Mouse (Mus musculus): ENCODE measurements around the gene Tsr3. TPM values are rescaled to one million over a fixed set of nuclear protein-coding genes. Genes with fewer than 3 reads are reported as not detected.
"Not testable (repeated sequence)": the region's sequence is repeated elsewhere in the genome, so short reads cannot be mapped to it uniquely, and the experiment has no call there.

Gene Tsr3
- polyA plus RNA-seq (2017; shearing (Covaris generic)) = 10 to 100 TPM; 27.7 to 32.1 TPM

- ATAC-seq = peak; percentile 89
Observed at GRCm38 (mm10) chr17:25239695-25240636, at the start of gene Tsr3, which contains the start of gene Gnptg. TSS of gene Tsr3 (plus strand) at chr17:25240170. TSS of gene Gnptg (minus strand) at chr17:25240124.

GRCm38 (mm10) chr17:25202401-25202800, 37.6 kb upstream of the Tsr3 start:
- no peak for ATAC-seq

GRCm38 (mm10) chr17:25210006-25210405, 30.0 kb upstream of the Tsr3 start:
- ATAC-seq = no peak

GRCm38 (mm10) chr17:25210680-25211466, 29.1 kb upstream of the Tsr3 start:
- no peak for ATAC-seq

GRCm38 (mm10) chr17:25211705-25212104, 28.3 kb upstream of the Tsr3 start:
- no peak for ATAC-seq

GRCm38 (mm10) chr17:25215431-25215830, 24.5 kb upstream of the Tsr3 start:
- ATAC-seq = no peak

- ATAC-seq = no peak
Observed at GRCm38 (mm10) chr17:25218967-25219366, 21.0 kb upstream of the Tsr3 start.

GRCm38 (mm10) chr17:25219492-25220295, 20.3 kb upstream of the Tsr3 start:
- ATAC-seq = peak; percentile 34

GRCm38 (mm10) chr17:25220746-25221145, 19.2 kb upstream of the Tsr3 start:
- no peak for ATAC-seq

GRCm38 (mm10) chr17:25221821-25222503, 18.0 kb upstream of the Tsr3 start:
- peak; percentile 19 for ATAC-seq

- peak; percentile 49 for ATAC-seq
Observed at GRCm38 (mm10) chr17:25222504-25222940, 17.4 kb upstream of the Tsr3 start.

- peak; percentile 2 for ATAC-seq
Observed at GRCm38 (mm10) chr17:25222951-25223601, 16.9 kb upstream of the Tsr3 start.

GRCm38 (mm10) chr17:25224586-25225222, 15.3 kb upstream of the Tsr3 start:
- peak; percentile 76 for ATAC-seq

- ATAC-seq = no peak
Observed at GRCm38 (mm10) chr17:25225659-25226058, 14.3 kb upstream of the Tsr3 start.

GRCm38 (mm10) chr17:25227991-25228390, 12.0 kb upstream of the Tsr3 start:
- ATAC-seq = no peak

GRCm38 (mm10) chr17:25230014-25230655, 9.8 kb upstream of the Tsr3 start:
- ATAC-seq = not testable (repeated sequence)

GRCm38 (mm10) chr17:25230700-25231099, 9.3 kb upstream of the Tsr3 start:
- ATAC-seq = no peak

- ATAC-seq = not testable (repeated sequence)
Observed at GRCm38 (mm10) chr17:25231621-25232020, 8.3 kb upstream of the Tsr3 start.

- ATAC-seq = no peak
Observed at GRCm38 (mm10) chr17:25235635-25236034, 4.3 kb upstream of the Tsr3 start.

- ATAC-seq = no peak
Observed at GRCm38 (mm10) chr17:25243131-25243780, 3.3 kb downstream of the Tsr3 start.
